Mouse (Mus musculus): Measurements from ENCODE around the gene Cfap36.
A peak's percentile ranks its signal among the peaks of the same experiment; 100 is the strongest.

Gene Cfap36

DNA sequence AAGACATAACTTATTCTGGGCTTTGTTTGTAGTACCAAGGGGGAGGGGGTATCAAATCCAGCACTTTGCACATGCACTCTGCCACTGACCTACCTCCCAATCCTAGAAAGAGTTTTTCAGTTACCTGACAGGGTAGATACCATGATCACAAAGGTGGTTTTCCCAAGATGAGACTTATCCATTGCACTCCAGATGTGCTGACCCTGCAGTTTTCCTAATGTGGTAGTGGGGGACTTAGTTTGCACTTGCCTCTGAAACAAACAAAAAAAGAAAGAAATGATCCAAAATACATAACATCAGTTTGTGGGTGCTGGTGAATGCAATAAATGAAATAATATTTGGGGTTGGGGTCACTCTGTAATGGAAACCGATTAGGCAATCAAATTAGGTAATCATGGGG lies 67.9 kb downstream of the Cfap36 start:
- no peak for DNase-seq

DNA sequence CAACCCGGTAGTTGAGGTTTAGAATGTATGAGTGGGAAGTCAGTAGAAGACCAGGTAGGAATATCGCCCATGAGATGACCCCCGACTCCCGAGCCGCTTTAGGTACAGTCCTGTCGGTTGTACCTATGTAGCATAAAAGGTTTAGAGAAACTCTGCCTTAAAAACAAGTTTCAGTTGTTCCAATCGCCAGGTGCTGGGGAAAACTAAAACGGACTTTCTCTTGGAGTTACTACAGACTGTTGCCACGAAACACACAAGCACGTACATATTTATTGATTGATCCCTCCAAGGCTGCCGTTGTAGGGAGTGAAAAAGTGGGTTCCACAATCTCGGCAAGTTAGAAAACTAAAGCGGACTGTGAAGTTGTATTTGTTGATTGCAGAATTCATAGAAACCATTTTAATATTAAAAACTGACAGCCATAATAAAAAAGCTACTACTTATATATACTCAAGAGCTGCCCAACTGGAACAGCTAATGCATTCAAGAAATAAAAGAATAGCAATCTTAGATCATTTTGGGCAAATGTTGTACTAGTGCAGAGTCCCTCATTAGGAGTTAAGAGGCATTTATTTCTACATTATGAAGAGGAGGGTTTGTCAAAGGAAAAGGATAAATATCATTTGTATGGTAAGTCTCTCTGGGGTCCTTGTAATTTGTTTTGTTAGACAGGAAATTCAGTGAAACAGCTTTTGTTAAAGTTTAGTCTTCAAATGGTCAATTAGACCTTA lies 73.3 kb downstream of the Cfap36 start:
- DNase-seq: no peak

- no peak for DNase-seq
These were observed 74.0 kb downstream of the Cfap36 start for GRCm38 (mm10) chr11:29173125-29173631.

DNA sequence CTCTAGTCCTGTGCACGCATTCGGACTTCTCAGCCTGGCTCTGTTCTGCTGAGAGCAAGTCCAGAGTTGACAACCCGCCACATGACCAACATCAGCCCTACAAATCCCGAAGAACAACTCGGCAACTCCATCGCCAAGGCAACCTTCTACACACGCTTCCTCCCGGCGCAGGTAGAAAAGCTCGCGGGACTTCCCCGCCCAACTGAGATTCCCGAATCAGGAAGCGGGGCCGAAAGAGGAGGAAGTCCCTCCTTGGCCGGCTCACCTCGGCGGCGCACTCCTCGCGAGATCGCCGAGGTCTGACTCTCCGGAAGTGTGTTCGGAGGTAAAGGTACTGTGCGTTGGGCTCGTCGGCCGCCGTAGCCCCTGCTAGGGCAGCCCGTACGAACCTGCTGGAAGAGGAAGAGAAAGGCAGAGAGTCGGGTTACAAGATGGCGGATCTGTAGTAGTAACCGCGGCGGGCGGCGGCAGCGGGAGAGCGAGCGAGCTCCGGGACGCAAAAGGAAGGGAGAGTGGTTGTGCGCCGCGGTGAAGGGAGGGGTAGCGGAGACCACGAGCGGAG lies 74.6 kb downstream of the Cfap36 start, which contains the start of gene Ppp4r3b:
Ppp4r3b (plus strand) TSS at position 328 of the 562 bp plus-strand sequence.
- DNase-seq: peak; percentile 98

DNA sequence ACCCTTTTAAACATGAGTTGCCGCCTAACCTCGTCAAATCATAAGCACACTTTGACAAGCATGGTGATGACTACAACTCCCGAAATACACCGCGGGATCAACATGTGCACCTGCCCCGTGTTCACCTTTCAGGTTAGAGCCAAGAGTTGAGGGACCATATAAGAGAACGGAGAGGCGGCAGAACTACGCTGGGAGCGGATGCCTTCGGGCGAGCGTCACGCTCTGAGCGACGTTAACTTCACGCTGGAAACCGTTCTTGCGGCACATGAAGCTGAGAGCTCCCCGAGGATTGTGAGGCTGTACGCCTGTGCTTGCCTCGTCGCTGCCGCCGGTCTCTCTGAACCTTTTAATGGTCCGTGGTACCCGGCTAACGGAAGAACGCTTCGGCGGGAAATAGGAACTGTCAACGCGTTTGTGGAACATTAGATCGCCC lies 75.2 kb downstream of the Cfap36 start:
- DNase-seq: peak; percentile 61

Measured in right cerebral cortex, postnatal 25 days (tissue).